Mouse (Mus musculus): ENCODE measurements around the gene Hira.

- TF ChIP-seq CTCF (IDR thresholded peaks at IDR 0.05; ENCODE audit: low read depth, low read length): no peak
- TF ChIP-seq GATA1 (IDR thresholded peaks at IDR 0.05; ENCODE audit: borderline replicate concordance, low read length): no peak
- TF ChIP-seq TAL1 (conservative IDR thresholded peaks at IDR 0.05; ENCODE audit: low read depth, low read length): no peak
- TF ChIP-seq POLR2AphosphoS5 (IDR thresholded peaks at IDR 0.05; ENCODE audit: insufficient replicate concordance, low read depth, low read length): no peak
Measured at GRCm38 (mm10) chr16:19013550-19013949, 136.7 kb downstream of the Hira start.
